Mouse (Mus musculus): ENCODE measurements around the gene Dip2b. TPM values are rescaled to one million over a fixed set of nuclear protein-coding genes. Genes with fewer than 3 reads are reported as not detected.
A peak's percentile ranks its signal among the peaks of the same experiment; 100 is the strongest.

The Dip2b gene
- total and polyA plus RNA-seq, 2 experiments = 2.0 to 3.1 TPM

DNA sequence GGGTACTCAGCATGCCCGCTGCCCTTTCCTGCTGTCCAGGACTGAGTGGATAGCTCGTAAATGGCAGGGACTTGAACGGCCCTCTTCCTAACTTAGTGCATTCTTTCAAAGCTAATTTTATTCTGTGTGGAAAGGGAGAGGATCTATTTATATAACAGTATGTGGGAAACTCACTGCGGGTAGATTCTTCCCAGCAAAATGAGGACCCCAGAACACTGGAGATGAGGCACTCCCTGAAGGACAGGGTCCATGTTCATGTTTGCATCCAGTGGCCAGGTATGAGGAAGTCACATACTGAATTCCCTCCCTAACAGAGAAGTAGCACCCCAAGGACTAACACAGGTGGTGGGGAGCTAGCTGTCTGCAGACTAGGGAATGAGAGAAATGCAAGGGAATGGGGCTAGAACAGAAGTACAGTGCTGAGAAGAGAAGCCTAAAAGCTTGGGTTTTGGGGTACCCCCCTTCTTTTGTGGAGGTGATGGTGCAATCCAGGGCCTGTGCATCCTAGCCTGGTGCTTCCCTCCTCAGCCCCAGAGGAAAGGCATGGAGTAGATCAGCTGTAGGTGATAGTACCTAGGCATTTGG lies 164.1 kb downstream of the Dip2b start:
- no peak overlapping the region for H3K4me3 ChIP-seq (ENCODE audit: insufficient read depth, low read depth, low read length)
- H3K27ac ChIP-seq (replicated peaks; ENCODE audit: insufficient read depth, low read depth, low read length) = no peak overlapping the region
- TF ChIP-seq CTCF (IDR thresholded peaks at IDR 0.05; ENCODE audit: low read depth, low read length) (no peak), POLR2A (IDR thresholded peaks at IDR 0.05; ENCODE audit: extremely low read depth, insufficient read depth, low read length) (no peak)
- H3K4me1 ChIP-seq (ENCODE audit: control insufficient read depth, insufficient read depth, low read length) = no peaks in the 10 kb centered on the region; the same call in 1 of the 2 replicates
- H3K27me3 ChIP-seq (ENCODE audit: control insufficient read depth, insufficient read depth, low read length) = no peaks in the 10 kb centered on the region
- H3K9ac ChIP-seq (ENCODE audit: low read depth, low read length) = no peak overlapping the region
- WGBS = 93% methylated on average over 4 of the region's 4 CpGs
- H3K79me2 ChIP-seq (ENCODE audit: control insufficient read depth, insufficient read depth, low read length) = no peaks in the 10 kb centered on the region
- peaks cover 12% of the 10 kb centered on the region; the same call in 1 of the 2 replicates for H3K36me3 ChIP-seq (ENCODE audit: control insufficient read depth, insufficient read depth, low read length)
- no peak for DNase-seq (ENCODE audit: extremely low read depth, low read depth, low spot score)

DNA sequence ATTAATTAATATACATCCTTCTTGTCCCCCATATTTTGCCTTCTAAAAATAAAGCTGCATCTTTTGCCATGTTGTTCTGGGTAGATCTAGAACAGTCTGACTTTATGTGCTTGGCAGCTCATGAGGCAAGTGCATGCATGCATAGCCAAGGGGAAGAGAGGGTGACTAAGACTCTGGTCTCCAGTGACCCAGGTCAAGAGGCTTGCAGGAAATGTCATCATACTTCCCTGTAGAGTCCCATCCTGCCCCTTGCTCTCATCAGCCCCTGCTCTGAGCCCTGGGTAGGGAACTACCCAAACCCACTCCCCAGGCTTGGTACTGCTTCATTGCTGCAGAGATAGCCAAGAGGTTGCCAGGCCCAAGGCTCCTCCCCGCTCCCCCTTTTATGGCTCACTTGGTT lies 166.1 kb downstream of the Dip2b start:
- no peaks in the 10 kb centered on the region; the same call in 1 of the 2 replicates for H3K4me1 ChIP-seq (ENCODE audit: control insufficient read depth, insufficient read depth, low read length)
- peaks cover 13% of the 10 kb centered on the region; the same call in 1 of the 2 replicates for H3K36me3 ChIP-seq (ENCODE audit: control insufficient read depth, insufficient read depth, low read length)
- WGBS = 95% methylated on average over 1 of the region's 1 CpGs
- no peaks in the 10 kb centered on the region for H3K27me3 ChIP-seq (ENCODE audit: control insufficient read depth, insufficient read depth, low read length)
- H3K27ac ChIP-seq (replicated peaks; ENCODE audit: insufficient read depth, low read depth, low read length) = peak overlapping the region; percentile 48; the same call in 1 of the 2 replicates
- DNase-seq (ENCODE audit: extremely low read depth, low read depth, low spot score) = peak; percentile 21
- no peak overlapping the region for H3K4me3 ChIP-seq (ENCODE audit: insufficient read depth, low read depth, low read length)
- H3K79me2 ChIP-seq (ENCODE audit: control insufficient read depth, insufficient read depth, low read length) = no peaks in the 10 kb centered on the region
- no peak overlapping the region for H3K9ac ChIP-seq (ENCODE audit: low read depth, low read length)
- TF ChIP-seq CTCF (IDR thresholded peaks at IDR 0.05; ENCODE audit: low read depth, low read length) (no peak), POLR2A (IDR thresholded peaks at IDR 0.05; ENCODE audit: extremely low read depth, insufficient read depth, low read length) (no peak)

DNA sequence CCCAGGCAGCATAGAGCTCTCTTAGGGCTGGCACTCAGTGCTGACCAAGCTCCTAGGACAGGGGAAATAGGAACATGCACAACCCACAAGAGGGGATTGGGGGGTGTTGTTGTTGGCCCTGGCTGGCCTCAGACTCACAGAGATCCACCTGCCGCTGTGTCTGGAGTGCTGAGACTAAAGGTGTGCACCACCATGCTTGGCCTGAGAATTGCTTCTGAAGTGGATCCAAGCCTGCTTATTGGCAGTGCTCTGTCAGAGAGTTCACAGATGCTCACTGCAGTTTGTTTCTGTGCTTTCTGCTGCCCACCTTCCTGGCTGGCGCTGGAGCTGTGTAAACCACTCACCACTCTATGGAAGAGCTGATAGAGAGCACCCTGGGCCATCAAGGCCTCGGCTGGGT lies 171.5 kb downstream of the Dip2b start:
- WGBS = 100% methylated on average over 3 of the region's 3 CpGs
- no peak overlapping the region for H3K27ac ChIP-seq (replicated peaks; ENCODE audit: insufficient read depth, low read depth, low read length)
- no peak overlapping the region for H3K4me3 ChIP-seq (ENCODE audit: insufficient read depth, low read depth, low read length)
- no peaks in the 10 kb centered on the region for H3K79me2 ChIP-seq (ENCODE audit: control insufficient read depth, insufficient read depth, low read length)
- H3K9ac ChIP-seq (ENCODE audit: low read depth, low read length) = no peak overlapping the region
- no peaks in the 10 kb centered on the region for H3K27me3 ChIP-seq (ENCODE audit: control insufficient read depth, insufficient read depth, low read length)
- H3K4me1 ChIP-seq (ENCODE audit: control insufficient read depth, insufficient read depth, low read length) = no peaks in the 10 kb centered on the region
- H3K36me3 ChIP-seq (ENCODE audit: control insufficient read depth, insufficient read depth, low read length) = peaks cover 19% of the 10 kb centered on the region; the same call in 1 of the 2 replicates
- no peak for DNase-seq (ENCODE audit: extremely low read depth, low read depth, low spot score)
- no peak for TF ChIP-seq CTCF (IDR thresholded peaks at IDR 0.05; ENCODE audit: low read depth, low read length)
- no peak for TF ChIP-seq POLR2A (IDR thresholded peaks at IDR 0.05; ENCODE audit: extremely low read depth, insufficient read depth, low read length)

DNA sequence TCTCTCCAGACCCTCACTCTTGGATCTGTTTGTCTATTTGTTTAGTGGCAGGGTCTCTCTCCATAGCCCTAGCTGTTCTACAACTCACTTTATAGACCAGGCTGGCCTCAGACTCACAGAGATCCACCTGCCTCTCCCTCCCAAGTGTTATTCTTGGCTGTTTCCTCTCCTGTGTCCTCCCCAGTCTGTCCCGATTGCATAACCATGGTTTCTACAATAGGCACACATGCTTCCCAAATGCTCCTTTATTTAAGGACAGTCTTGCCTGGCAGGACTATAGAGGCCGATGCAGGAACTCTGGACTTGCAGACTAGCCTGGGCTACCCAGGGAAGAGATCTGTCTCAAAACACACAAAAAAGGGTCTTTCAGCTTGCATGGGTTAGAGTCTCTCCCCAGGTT lies 174.9 kb downstream of the Dip2b start:
- no peak overlapping the region for H3K27ac ChIP-seq (replicated peaks; ENCODE audit: insufficient read depth, low read depth, low read length)
- peaks cover 21% of the 10 kb centered on the region; the same call in 1 of the 2 replicates for H3K36me3 ChIP-seq (ENCODE audit: control insufficient read depth, insufficient read depth, low read length)
- no peaks in the 10 kb centered on the region for H3K27me3 ChIP-seq (ENCODE audit: control insufficient read depth, insufficient read depth, low read length)
- 41% methylated on average over 2 of the region's 2 CpGs for WGBS
- no peaks in the 10 kb centered on the region for H3K79me2 ChIP-seq (ENCODE audit: control insufficient read depth, insufficient read depth, low read length)
- TF ChIP-seq POLR2A (IDR thresholded peaks at IDR 0.05; ENCODE audit: extremely low read depth, insufficient read depth, low read length) (no peak), CTCF (IDR thresholded peaks at IDR 0.05; ENCODE audit: low read depth, low read length) (no peak)
- DNase-seq (ENCODE audit: extremely low read depth, low read depth, low spot score) = peak; percentile 30
- no peak overlapping the region for H3K4me3 ChIP-seq (ENCODE audit: insufficient read depth, low read depth, low read length)
- no peaks in the 10 kb centered on the region for H3K4me1 ChIP-seq (ENCODE audit: control insufficient read depth, insufficient read depth, low read length)
- no peak overlapping the region for H3K9ac ChIP-seq (ENCODE audit: low read depth, low read length)

GRCm38 (mm10) chr15:100215092-100215491 lies 176.6 kb downstream of the Dip2b start:
- DNase-seq (ENCODE audit: extremely low read depth, low read depth, low spot score) = no peak
- Histone ChIP-seq H3K36me3 (ENCODE audit: control insufficient read depth, insufficient read depth, low read length) (peaks cover 16% of the 10 kb centered on the region; the same call in 1 of the 2 replicates), H3K4me3 (ENCODE audit: insufficient read depth, low read depth, low read length) (no peak overlapping the region), H3K4me1 (ENCODE audit: control insufficient read depth, insufficient read depth, low read length) (no peaks in the 10 kb centered on the region), H3K9ac (ENCODE audit: low read depth, low read length) (no peak overlapping the region), H3K79me2 (ENCODE audit: control insufficient read depth, insufficient read depth, low read length) (no peaks in the 10 kb centered on the region), H3K27ac (replicated peaks; ENCODE audit: insufficient read depth, low read depth, low read length) (no peak overlapping the region), H3K27me3 (ENCODE audit: control insufficient read depth, insufficient read depth, low read length) (no peaks in the 10 kb centered on the region)
- no peak for TF ChIP-seq CTCF (IDR thresholded peaks at IDR 0.05; ENCODE audit: low read depth, low read length)
- TF ChIP-seq POLR2A (IDR thresholded peaks at IDR 0.05; ENCODE audit: extremely low read depth, insufficient read depth, low read length) = no peak
- 93% methylated on average over 11 of the region's 11 CpGs for WGBS

DNA sequence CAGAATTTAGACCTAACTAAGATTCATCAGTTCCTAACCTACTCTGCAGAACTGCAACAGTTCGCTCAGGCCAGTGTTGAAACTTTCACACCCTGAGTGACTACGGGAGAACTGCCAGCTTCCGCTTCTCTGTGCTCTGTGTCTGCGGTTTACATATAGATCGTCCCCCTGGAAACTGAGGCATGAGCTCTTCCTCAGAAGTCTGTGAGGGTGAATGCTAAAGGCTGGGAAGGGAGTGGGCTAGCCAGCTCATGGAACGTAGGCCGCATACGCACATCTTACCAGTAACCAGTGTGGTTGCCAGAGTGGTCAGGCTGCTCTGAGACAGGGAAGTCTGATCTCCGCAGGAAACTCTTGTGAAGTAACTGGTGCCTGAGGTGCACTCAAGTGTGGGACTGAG lies 177.7 kb downstream of the Dip2b start:
- no peak overlapping the region for H3K27ac ChIP-seq (replicated peaks; ENCODE audit: insufficient read depth, low read depth, low read length)
- no peak overlapping the region; the same call in 1 of the 2 replicates for H3K9ac ChIP-seq (ENCODE audit: low read depth, low read length)
- no peak overlapping the region for H3K4me3 ChIP-seq (ENCODE audit: insufficient read depth, low read depth, low read length)
- H3K27me3 ChIP-seq (ENCODE audit: control insufficient read depth, insufficient read depth, low read length) = no peaks in the 10 kb centered on the region
- H3K36me3 ChIP-seq (ENCODE audit: control insufficient read depth, insufficient read depth, low read length) = peaks cover 11% of the 10 kb centered on the region; the same call in 1 of the 2 replicates
- 90% methylated on average over 9 of the region's 9 CpGs for WGBS
- DNase-seq (ENCODE audit: extremely low read depth, low read depth, low spot score) = no peak
- no peaks in the 10 kb centered on the region for H3K79me2 ChIP-seq (ENCODE audit: control insufficient read depth, insufficient read depth, low read length)
- H3K4me1 ChIP-seq (ENCODE audit: control insufficient read depth, insufficient read depth, low read length) = no peaks in the 10 kb centered on the region
- TF ChIP-seq POLR2A (IDR thresholded peaks at IDR 0.05; ENCODE audit: extremely low read depth, insufficient read depth, low read length) = no peak
- TF ChIP-seq CTCF (IDR thresholded peaks at IDR 0.05; ENCODE audit: low read depth, low read length) = no peak
